Mouse (Mus musculus) liver, embryonic 14.5 days (tissue): ENCODE results near the gene Macrod1. TPM values are rescaled to one million over a fixed set of nuclear protein-coding genes. Genes with fewer than 3 reads are reported as not detected.

ENCODE experiments used
- ATAC-seq: fragments of 200-750 bp; cut with Nextera tagmentation; 2 replicates; pipeline ENCODE4 v1.8.0; 2017; ENCODE audit warnings: moderate number of reproducible peaks, mild to moderate bottlenecking, moderate library complexity; ENCODE audit not compliant: insufficient read depth
- DNase-seq, 3 experiments: peaks; one replicate each; pipeline ENCODE4 v3.0.0-alpha.2; 2012 to 2013; ENCODE audit warnings: low read depth in 3 of 3, low spot score in 3 of 3
- H3K27ac ChIP-seq: fragments of 300-500 bp; sonication (generic); 2 replicates; pipeline ENCODE4 v1.5.1; 2014; ENCODE audit warnings: moderate library complexity, mild to moderate bottlenecking, control low read depth, inconsistent platforms
- H3K27me3 ChIP-seq: fragments of 300-500 bp; sonication (generic); 2 replicates; pipeline ENCODE4 v1.6.1; 2014; ENCODE audit warnings: mild to moderate bottlenecking, low read length, moderate library complexity; ENCODE audit not compliant: control insufficient read depth, insufficient read depth
- H3K36me3 ChIP-seq: fragments of 300-500 bp; sonication (generic); replicated peaks from 2 replicates; pipeline ENCODE4 v1.6.1; 2014; ENCODE audit warnings: low read depth; ENCODE audit not compliant: control insufficient read depth, insufficient read depth
- H3K4me1 ChIP-seq, 2 experiments: fragments of 200-500 bp in 1 of 2; fragments of 300-500 bp in 1 of 2; sonication (generic) in 1 of 2; replicated peaks; 2 replicates each; pipeline ENCODE4 v1.6.1; 2012 to 2014; ENCODE audit warnings: antibody characterized with exemption in 1 of 2, inconsistent platforms in 1 of 2, low read length in 1 of 2; ENCODE audit not compliant: control insufficient read depth in 2 of 2, insufficient read depth in 2 of 2
- H3K4me2 ChIP-seq: fragments of 300-500 bp; sonication (generic); 2 replicates; pipeline ENCODE4 v1.6.1; 2014; ENCODE audit warnings: low read depth, mild to moderate bottlenecking, control low read depth, moderate library complexity
- H3K4me3 ChIP-seq, 2 experiments: fragments of 200-500 bp in 1 of 2; fragments of 300-500 bp in 1 of 2; sonication (generic) in 1 of 2; 2 replicates each; pipeline ENCODE4 v1.5.1; 2012 to 2014; ENCODE audit warnings: low read depth in 2 of 2, low read length in 2 of 2, mild to moderate bottlenecking in 2 of 2, control low read depth in 1 of 2, inconsistent platforms in 1 of 2, moderate library complexity in 1 of 2; ENCODE audit not compliant: insufficient read depth in 1 of 2
- H3K9ac ChIP-seq: fragments of 300-500 bp; sonication (generic); replicated peaks from 2 replicates; pipeline ENCODE4 v1.6.1; 2014; ENCODE audit warnings: mild to moderate bottlenecking, control low read depth, moderate library complexity
- H3K9me3 ChIP-seq: fragments of 300-500 bp; sonication (generic); 2 replicates; pipeline ENCODE4 v1.6.1; 2016; ENCODE audit warnings: low read length, mixed read lengths; ENCODE audit not compliant: control insufficient read depth
- CTCF ChIP-seq: IDR thresholded peaks from 2 replicates; pipeline ENCODE4 v1.5.1; 2016; ENCODE audit warnings: antibody characterized with exemption, low read depth, control low read depth
- EP300 ChIP-seq: IDR thresholded peaks from 2 replicates; pipeline ENCODE4 v1.6.1; 2016; ENCODE audit warnings: antibody characterized with exemption, low read depth
- WGBS: fragments of 180-500 bp; shearing (Covaris S2); extraction: QIAGEN DNeasy Blood & Tissue Kit; methylation state at CpG from one replicate; pipeline ENCODE4 v1.1.7; 2014; ENCODE audit not compliant: insufficient replicate concordance; 5-methylcytosine and 5-hydroxymethylcytosine counted together
- polyA plus RNA-seq, 2 experiments: library from polyadenylated mRNA; depleted of rRNA in 1 of 2; stranded (reverse) in 1 of 2; unstranded in 1 of 2; fragments of >200 nt; fragmentation: Nextera tagmentation in 1 of 2; extraction: Ambion mirVana in 1 of 2; gene quantifications; 2 replicates each; pipeline versions ENCODE4 v1.2.1 to v1.2.3; 2012 to 2014

Macrod1 gene
- polyA plus RNA-seq, 2 experiments: 3.7 to 4.5 TPM

GRCm38 (mm10) chr19:7068661-7069531, 12.3 kb downstream of the Macrod1 start:
- no peak for DNase-seq
- H3K9ac ChIP-seq: no peak overlapping the region; the same call in 1 of the 2 replicates
- no peak overlapping the region for H3K4me3 ChIP-seq
- H3K27ac ChIP-seq: no peak overlapping the region
- H3K4me2 ChIP-seq: no peak overlapping the region
- H3K4me1 ChIP-seq: peaks cover 11 to 16% of the 10 kb centered on the region in 2 experiments
- H3K9me3 ChIP-seq: no peaks in the 10 kb centered on the region
- 58% methylated on average over 11 of the region's 11 CpGs for WGBS
- H3K27me3 ChIP-seq: peaks cover 19% of the 10 kb centered on the region
- ATAC-seq: no peak
- no peaks in the 10 kb centered on the region for H3K36me3 ChIP-seq
- TF ChIP-seq CTCF (no peak; the same call in 1 of the 2 replicates), EP300 (no peak)

- TF ChIP-seq EP300 (no peak), CTCF (no peak)
- 19% methylated on average over 35 of the region's 35 CpGs for WGBS
- H3K9ac ChIP-seq: no peak overlapping the region
- DNase-seq (no peak), ATAC-seq (no peak)
- H3K9me3 ChIP-seq: no peaks in the 10 kb centered on the region
- 0 out of 2 replicates have a peak overlapping the region, but pooled peaks have one; percentile 11 for H3K4me2 ChIP-seq
- no peaks in the 10 kb centered on the region for H3K36me3 ChIP-seq
- H3K4me1 ChIP-seq: peaks cover 11 to 16% of the 10 kb centered on the region in 2 experiments
- peaks cover 19% of the 10 kb centered on the region for H3K27me3 ChIP-seq
- H3K4me3 ChIP-seq: no peak overlapping the region
- H3K27ac ChIP-seq: no peak overlapping the region
Observed at GRCm38 (mm10) chr19:7069781-7070763, 13.5 kb downstream of the Macrod1 start.

- Histone ChIP-seq H3K27me3 (peaks cover 19% of the 10 kb centered on the region), H3K4me2 (no peak overlapping the region), H3K9me3 (no peaks in the 10 kb centered on the region), H3K4me1 (peaks cover 11 to 16% of the 10 kb centered on the region in 2 experiments), H3K4me3 (no peak overlapping the region), H3K27ac (no peak overlapping the region), H3K9ac (no peak overlapping the region), H3K36me3 (no peaks in the 10 kb centered on the region)
- DNase-seq (no peak), ATAC-seq (no peak)
- WGBS: 23% methylated on average over 4 of the region's 4 CpGs
- no peak for TF ChIP-seq CTCF
Observed at GRCm38 (mm10) chr19:7070775-7071174, 14.2 kb downstream of the Macrod1 start.

GRCm38 (mm10) chr19:7072221-7072620, 15.6 kb downstream of the Macrod1 start:
- H3K27me3 ChIP-seq: peaks cover 19% of the 10 kb centered on the region
- WGBS: 73% methylated on average over 6 of the region's 6 CpGs

More at GRCm38 (mm10) chr19:7072221-7072620, 15.6 kb downstream of the Macrod1 start:
- TF ChIP-seq EP300 (no peak), CTCF (no peak)
- no peak for DNase-seq
- Histone ChIP-seq H3K4me3 (no peak overlapping the region), H3K9ac (no peak overlapping the region), H3K27ac (no peak overlapping the region), H3K4me1 (peaks cover 6 to 7% of the 10 kb centered on the region in 2 experiments), H3K4me2 (no peak overlapping the region), H3K9me3 (no peaks in the 10 kb centered on the region), H3K36me3 (no peaks in the 10 kb centered on the region)
- no peak for ATAC-seq
